31 mouse cellular contexts compared by ENCODE assay signal in the genomic region with DNA sequence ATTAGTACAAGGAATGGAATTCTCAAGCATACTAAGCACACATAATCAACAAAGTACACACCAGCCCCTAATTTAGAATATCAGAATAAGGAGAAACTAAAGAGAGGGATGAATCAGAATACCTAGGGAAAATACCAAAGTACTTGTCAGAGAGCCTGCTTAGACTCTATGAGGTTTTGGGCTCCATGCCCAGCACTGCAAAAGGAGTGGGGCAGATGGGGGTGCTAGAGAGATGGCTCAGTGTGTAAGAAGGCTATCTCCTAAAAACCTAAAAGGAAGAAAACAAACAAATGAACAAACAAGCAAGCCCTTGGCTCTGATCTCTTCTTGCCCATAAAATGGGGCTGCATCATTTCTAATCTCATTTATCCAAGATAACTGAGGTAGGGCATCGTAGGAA. TPM values are rescaled to one million over a fixed set of nuclear protein-coding genes. Genes with fewer than 3 reads are reported as not detected.
DNase-seq lines count a peak whose midpoint lies in the region; ATAC-seq and TF ChIP-seq lines count a peak whose summit lies in the region.
"Had no signal": no experiment of that assay in that cellular context is flagged by ENCODE, and none has a peak within 500 bp of the region (broad histone marks: within the 10 kb centered on the region; RNA-seq: fewer than 3 reads in every experiment).

No protein-coding gene starts in this region.

- DNase-seq in frontal cortex, postnatal 10 days (ENCODE audit: low spot score in 2 of 2), result no peak
- no peak for DNase-seq in liver, adult 2 months (ENCODE audit: extremely low read depth, low read depth, low spot score)
- DNase-seq in liver, embryonic 11.5 days (ENCODE audit: low spot score), result no peak
- DNase-seq in ES-E14 (ENCODE audit: low read depth, low spot score), result no peak
- DNase-seq in right cerebral cortex, postnatal 25 days, result peak; percentile 34
- DNase-seq in thymus, adult 18-20 months, result no peak
- DNase-seq: cerebellum, adult 8-10 months; gastrocnemius, adult 2 months; kidney, postnatal 25 days; layer of hippocampus, adult 9-11 months; lung, embryonic 14.5 days; lung, postnatal 36 days; retina, postnatal 1 day; thymus, adult 2 months had no signal

- ATAC-seq in frontal cortex, adult (ENCODE audit: low TSS enrichment), result peak; percentile 47; the same call in 1 of the 2 replicates
- ATAC-seq in liver, embryonic 11.5 days (replicated peaks; ENCODE audit: low FRiP score), result no peak
- ATAC-seq: forebrain, embryonic 16.5 days; liver, embryonic 12.5 days; midbrain, embryonic 16.5 days had no signal

- in situ Hi-C loops in ES-E14 (cut with MboI; ENCODE audit: low sequenced_read_pairs in 2 of 2, unreplicated experiment in 2 of 2), result no loop called here

- WGBS in liver, adult 2 months, result 91% methylated on average over 1 of the region's 1 CpGs
- WGBS in liver, embryonic 11.5 days, result 82% methylated on average over 1 of the region's 1 CpGs

- peaks cover 9% of the 10 kb centered on the region for H3K4me1 ChIP-seq in liver, adult 2 months (ENCODE audit: control insufficient read depth, insufficient read depth, low read length)
- peaks cover 22% of the 10 kb centered on the region for H3K4me1 ChIP-seq in liver, embryonic 11.5 days (replicated peaks; ENCODE audit: control insufficient read depth, insufficient read depth, low read length)
- peaks cover 8 to 29% of the 10 kb centered on the region in 2 experiments; a peak in 3 of 4 replicates for H3K4me1 ChIP-seq in ES-E14 (ENCODE audit: control insufficient read depth in 2 of 2, insufficient read depth in 2 of 2, low read length in 2 of 2, poor library complexity in 1 of 2)

- H3K4me3 ChIP-seq in liver, adult 2 months (ENCODE audit: insufficient read depth, low read depth, low read length), result no peak overlapping the region
- H3K4me3 ChIP-seq in liver, embryonic 11.5 days (ENCODE audit: low read depth, low read length), result no peak overlapping the region
- H3K4me3 ChIP-seq in ES-E14 (ENCODE audit: insufficient read depth in 1 of 2, low read depth in 1 of 2, low read length in 2 of 2, poor library complexity in 1 of 2, severe bottlenecking in 1 of 2), result no peak overlapping the region
- H3K4me3 ChIP-seq: embryonic facial prominence, embryonic 12.5 days; erythroblast, embryonic 14.5 days; gastrocnemius, adult 2 months; heart, embryonic 10.5 days; limb, embryonic 10.5 days; liver, embryonic 12.5 days had no signal

- H3K4me2 ChIP-seq in liver, embryonic 11.5 days, result no peak overlapping the region
- H3K4me2 ChIP-seq: embryonic facial prominence, embryonic 12.5 days; liver, embryonic 12.5 days; lung, embryonic 14.5 days had no signal

- H3K27me3 ChIP-seq in liver, adult 2 months (ENCODE audit: control insufficient read depth, insufficient read depth, low read length), result no peaks in the 10 kb centered on the region
- no peaks in the 10 kb centered on the region for H3K27me3 ChIP-seq in liver, embryonic 11.5 days (replicated peaks; ENCODE audit: control insufficient read depth, insufficient read depth, low read length)
- H3K27me3 ChIP-seq: embryonic facial prominence, embryonic 12.5 days; liver, embryonic 12.5 days had no signal

- no peak overlapping the region for H3K9ac ChIP-seq in liver, adult 2 months (ENCODE audit: low read depth, low read length)
- no peak overlapping the region for H3K9ac ChIP-seq in liver, embryonic 11.5 days (ENCODE audit: low read depth, low read length)
- no peak overlapping the region for H3K9ac ChIP-seq in ES-E14 (ENCODE audit: insufficient read depth, low read depth, low read length, poor library complexity, severe bottlenecking)
- H3K9ac ChIP-seq: embryonic facial prominence, embryonic 12.5 days; liver, embryonic 12.5 days; lung, embryonic 14.5 days had no signal

- TF ChIP-seq POLR2A in liver, adult 2 months (IDR thresholded peaks at IDR 0.05; ENCODE audit: extremely low read depth, insufficient read depth, low read length), result no peak

- no peak for TF ChIP-seq CTCF in liver, adult 2 months (IDR thresholded peaks at IDR 0.05; ENCODE audit: low read depth, low read length)

- H3K79me2 ChIP-seq in liver, adult 2 months (ENCODE audit: control insufficient read depth, insufficient read depth, low read length), result no peaks in the 10 kb centered on the region

- peak overlapping the region; percentile 90; the same call in 1 of the 2 replicates for H3K27ac ChIP-seq in liver, adult 2 months (replicated peaks; ENCODE audit: insufficient read depth, low read depth, low read length)
- H3K27ac ChIP-seq in liver, embryonic 11.5 days (ENCODE audit: low read depth, low read length), result no peak overlapping the region
- H3K27ac ChIP-seq in ES-E14 (ENCODE audit: insufficient read depth, low read depth, low read length, poor library complexity, severe bottlenecking), result no peak overlapping the region
- H3K27ac ChIP-seq: embryonic facial prominence, embryonic 12.5 days; gastrocnemius, adult 2 months; heart, embryonic 10.5 days; limb, embryonic 10.5 days; liver, embryonic 12.5 days had no signal

- H3K9me3 ChIP-seq in liver, embryonic 11.5 days (ENCODE audit: control insufficient read depth, low read length), result no peaks in the 10 kb centered on the region
- no peaks in the 10 kb centered on the region for H3K9me3 ChIP-seq in ES-E14 (ENCODE audit: control insufficient read depth, insufficient read depth, low read depth, low read length)
- H3K9me3 ChIP-seq: embryonic facial prominence, embryonic 12.5 days; heart, embryonic 10.5 days; limb, embryonic 10.5 days; liver, embryonic 12.5 days had no signal

- H3K36me3 ChIP-seq in liver, adult 2 months (ENCODE audit: control insufficient read depth, insufficient read depth, low read length), result no peaks in the 10 kb centered on the region
- no peaks in the 10 kb centered on the region for H3K36me3 ChIP-seq in liver, embryonic 11.5 days (ENCODE audit: control insufficient read depth, insufficient read depth, low read length)
- H3K36me3 ChIP-seq in ES-E14 (ENCODE audit: control insufficient read depth, insufficient read depth, low read length, poor library complexity, severe bottlenecking), result no peaks in the 10 kb centered on the region
- H3K36me3 ChIP-seq: embryonic facial prominence, embryonic 12.5 days; heart, embryonic 10.5 days; limb, embryonic 10.5 days; liver, embryonic 12.5 days had no signal

TF ChIP-seq in ES-E14, 5 proteins besides CTCF, POLR2A, EP300 and RAD21:
- TF ChIP-seq MAFK (IDR thresholded peaks at IDR 0.05; ENCODE audit: insufficient read depth, low read depth, low read length), result no peak
- TF ChIP-seq ZNF384 (IDR thresholded peaks at IDR 0.05; ENCODE audit: low read depth, low read length), result peak; percentile 42; the same call in 1 of the 2 replicates

RNA-seq across cellular contexts. Expression of a gene that starts 23.0 kb away (rescaled TPM):
- total RNA-seq in liver, adult 2 months (2014; rRNA removed), result not detected in 2 replicates
- polyA plus RNA-seq in liver, adult 2 months (2012; rRNA removed), result not detected in 2 replicates
- not detected in 2 replicates for polyA plus RNA-seq in liver, embryonic 11.5 days (2014; fragmentation: Nextera tagmentation; extraction: Ambion mirVana)
- total RNA-seq in ES-E14 (2012; rRNA removed), result 0.63 TPM in 1 of 2 replicates, not detected in the other
- total RNA-seq: adrenal gland, postnatal 4 days; gastrocnemius, adult 2 months; megakaryocyte-erythroid progenitor cell, adult 5-6 weeks had no signal
- polyA plus RNA-seq: C2C12; cortical plate, adult 2 months; embryonic facial prominence, embryonic 12.5 days; erythroblast, embryonic 14.5 days; forebrain, embryonic 16.5 days; gonadal fat pad, adult 2 months; heart, embryonic 10.5 days; heart, postnatal 0 days; hindbrain, embryonic 11.5 days; limb, embryonic 10.5 days; liver, embryonic 12.5 days; lung, embryonic 14.5 days; midbrain, embryonic 16.5 days; spleen, adult 2 months; stomach, embryonic 14.5 days had no signal

RNA-seq across cellular contexts. Expression of a gene that starts 37.5 kb away (rescaled TPM):
- not detected in 2 replicates for total RNA-seq in liver, adult 2 months (2014; rRNA removed)
- not detected in 2 replicates for polyA plus RNA-seq in liver, adult 2 months (2012; rRNA removed)
- 2.1 and 2.7 TPM in 2 replicates for polyA plus RNA-seq in liver, embryonic 11.5 days (2014; fragmentation: Nextera tagmentation; extraction: Ambion mirVana)
- 0.49 and 0.63 TPM in 2 replicates for total RNA-seq in ES-E14 (2012; rRNA removed)
- total RNA-seq: gastrocnemius, adult 2 months; megakaryocyte-erythroid progenitor cell, adult 5-6 weeks had no signal
- polyA plus RNA-seq: erythroblast, embryonic 14.5 days had no signal

RNA-seq across cellular contexts. Expression of a gene that starts 57.5 kb away (rescaled TPM):
- 11.2 and 12.1 TPM in 2 replicates for total RNA-seq in liver, adult 2 months (2014; rRNA removed)
- polyA plus RNA-seq in liver, adult 2 months (2012; rRNA removed), result 5.5 and 9.3 TPM in 2 replicates
- polyA plus RNA-seq in liver, embryonic 11.5 days (2014; fragmentation: Nextera tagmentation; extraction: Ambion mirVana), result 26.1 and 30.3 TPM in 2 replicates
- 30.2 and 36.3 TPM in 2 replicates for total RNA-seq in ES-E14 (2012; rRNA removed)
